Mouse (Mus musculus): ENCODE measurements around the gene Gm33815.
"Not testable (repeated sequence)": the region's sequence is repeated elsewhere in the genome, so short reads cannot be mapped to it uniquely, and the experiment has no call there.

Gene Gm33815

DNA sequence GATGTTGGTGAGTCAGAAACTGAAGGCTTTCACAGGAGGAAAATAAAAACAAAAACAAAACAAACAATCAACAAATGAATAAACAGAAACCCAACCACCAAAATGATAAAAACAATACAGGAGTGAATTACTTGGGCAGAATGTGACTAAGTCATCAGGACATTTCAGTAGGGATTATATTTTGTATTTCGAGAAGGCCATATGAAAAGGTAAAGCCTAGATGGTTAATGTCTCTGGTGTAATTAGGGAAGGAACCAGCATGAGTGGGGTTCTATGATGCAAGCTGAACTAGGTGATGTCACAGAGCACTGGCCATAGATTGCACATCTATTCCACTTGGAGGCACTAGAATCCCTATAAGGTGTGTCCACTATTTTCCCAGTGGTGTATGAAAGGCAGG is at the start of gene Gm33815:
Gm33815 (plus strand) TSS at position 301 of the 400 bp plus-strand sequence.
- DNase-seq = not testable (repeated sequence)
